Mouse (Mus musculus) liver, embryonic 14.5 days (tissue): ENCODE measurements around the gene Nrxn3. TPM values are rescaled to one million over a fixed set of nuclear protein-coding genes. Genes with fewer than 3 reads are reported as not detected.

ENCODE experiments used
- ATAC-seq: fragments of 200-750 bp; cut with Nextera tagmentation; 2 replicates; pipeline ENCODE4 v1.8.0; 2017; ENCODE audit warnings: moderate number of reproducible peaks, mild to moderate bottlenecking, moderate library complexity; ENCODE audit not compliant: insufficient read depth
- DNase-seq, 3 experiments: peaks; one replicate each; pipeline ENCODE4 v3.0.0-alpha.2; 2012 to 2013; ENCODE audit warnings: low read depth in 3 of 3, low spot score in 3 of 3
- H3K27ac ChIP-seq: fragments of 300-500 bp; sonication (generic); 2 replicates; pipeline ENCODE4 v1.5.1; 2014; ENCODE audit warnings: moderate library complexity, mild to moderate bottlenecking, control low read depth, inconsistent platforms
- H3K27me3 ChIP-seq: fragments of 300-500 bp; sonication (generic); 2 replicates; pipeline ENCODE4 v1.6.1; 2014; ENCODE audit warnings: mild to moderate bottlenecking, low read length, moderate library complexity; ENCODE audit not compliant: control insufficient read depth, insufficient read depth
- H3K36me3 ChIP-seq: fragments of 300-500 bp; sonication (generic); replicated peaks from 2 replicates; pipeline ENCODE4 v1.6.1; 2014; ENCODE audit warnings: low read depth; ENCODE audit not compliant: control insufficient read depth, insufficient read depth
- H3K4me1 ChIP-seq, 2 experiments: fragments of 200-500 bp in 1 of 2; fragments of 300-500 bp in 1 of 2; sonication (generic) in 1 of 2; replicated peaks; 2 replicates each; pipeline ENCODE4 v1.6.1; 2012 to 2014; ENCODE audit warnings: antibody characterized with exemption in 1 of 2, inconsistent platforms in 1 of 2, low read length in 1 of 2; ENCODE audit not compliant: control insufficient read depth in 2 of 2, insufficient read depth in 2 of 2
- H3K4me2 ChIP-seq: fragments of 300-500 bp; sonication (generic); 2 replicates; pipeline ENCODE4 v1.6.1; 2014; ENCODE audit warnings: low read depth, mild to moderate bottlenecking, control low read depth, moderate library complexity
- H3K4me3 ChIP-seq, 2 experiments: fragments of 200-500 bp in 1 of 2; fragments of 300-500 bp in 1 of 2; sonication (generic) in 1 of 2; 2 replicates each; pipeline ENCODE4 v1.5.1; 2012 to 2014; ENCODE audit warnings: low read depth in 2 of 2, low read length in 2 of 2, mild to moderate bottlenecking in 2 of 2, control low read depth in 1 of 2, inconsistent platforms in 1 of 2, moderate library complexity in 1 of 2; ENCODE audit not compliant: insufficient read depth in 1 of 2
- H3K9ac ChIP-seq: fragments of 300-500 bp; sonication (generic); replicated peaks from 2 replicates; pipeline ENCODE4 v1.6.1; 2014; ENCODE audit warnings: mild to moderate bottlenecking, control low read depth, moderate library complexity
- H3K9me3 ChIP-seq: fragments of 300-500 bp; sonication (generic); 2 replicates; pipeline ENCODE4 v1.6.1; 2016; ENCODE audit warnings: low read length, mixed read lengths; ENCODE audit not compliant: control insufficient read depth
- CTCF ChIP-seq: IDR thresholded peaks from 2 replicates; pipeline ENCODE4 v1.5.1; 2016; ENCODE audit warnings: antibody characterized with exemption, low read depth, control low read depth
- EP300 ChIP-seq: IDR thresholded peaks from 2 replicates; pipeline ENCODE4 v1.6.1; 2016; ENCODE audit warnings: antibody characterized with exemption, low read depth
- WGBS: fragments of 180-500 bp; shearing (Covaris S2); extraction: QIAGEN DNeasy Blood & Tissue Kit; methylation state at CpG from one replicate; pipeline ENCODE4 v1.1.7; 2014; ENCODE audit not compliant: insufficient replicate concordance; 5-methylcytosine and 5-hydroxymethylcytosine counted together
- polyA plus RNA-seq, 2 experiments: library from polyadenylated mRNA; depleted of rRNA in 1 of 2; stranded (reverse) in 1 of 2; unstranded in 1 of 2; fragments of >200 nt; fragmentation: Nextera tagmentation in 1 of 2; extraction: Ambion mirVana in 1 of 2; gene quantifications; 2 replicates each; pipeline versions ENCODE4 v1.2.1 to v1.2.3; 2012 to 2014

Gene Nrxn3
- polyA plus RNA-seq, 2 experiments, result 0.12 to 0.38 TPM

- no peaks in the 10 kb centered on the region for H3K9me3 ChIP-seq
- no peaks in the 10 kb centered on the region for H3K4me1 ChIP-seq
- no peak for TF ChIP-seq EP300
- no peaks in the 10 kb centered on the region for H3K27me3 ChIP-seq
- H3K4me2 ChIP-seq, result no peak overlapping the region
- no peak overlapping the region for H3K27ac ChIP-seq
- H3K4me3 ChIP-seq, result no peak overlapping the region
- no peak overlapping the region for H3K9ac ChIP-seq
- ATAC-seq, result no peak
- 37% methylated on average over 6 of the region's 6 CpGs for WGBS
- no peak for DNase-seq
- H3K36me3 ChIP-seq, result no peaks in the 10 kb centered on the region
Measured at GRCm38 (mm10) chr12:89106881-89107584, 384.4 kb downstream of the Nrxn3 start.

- ATAC-seq, result no peak
- no peaks in the 10 kb centered on the region for H3K27me3 ChIP-seq
- TF ChIP-seq CTCF (no peak), EP300 (no peak)
Measured at GRCm38 (mm10) chr12:89109779-89110335, 387.2 kb downstream of the Nrxn3 start.

DNA sequence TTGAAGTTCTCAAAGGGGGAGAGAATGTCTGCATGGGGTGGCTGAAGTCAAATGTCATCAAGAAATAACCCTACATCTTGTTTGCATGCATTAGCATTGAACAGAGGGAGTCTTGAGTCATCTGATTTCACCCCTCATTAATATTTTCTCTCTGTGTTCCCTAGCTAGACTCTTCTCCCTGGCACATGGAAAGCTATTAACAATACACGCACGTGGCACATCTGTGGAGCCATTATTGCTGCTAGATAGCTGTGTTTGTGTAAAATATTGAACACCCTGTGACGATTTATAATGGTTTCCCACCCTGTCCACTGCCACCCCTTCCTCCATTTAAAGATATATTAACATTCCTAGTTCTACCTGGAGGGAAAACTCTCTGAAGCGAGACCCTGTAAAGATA is 405.9 kb downstream of the Nrxn3 start:
- 42% methylated on average over 4 of the region's 4 CpGs for WGBS
- TF ChIP-seq EP300, result no peak
- TF ChIP-seq CTCF, result no peak
- H3K4me3 ChIP-seq, result no peak overlapping the region
- no peak overlapping the region for H3K27ac ChIP-seq
- no peak overlapping the region for H3K9ac ChIP-seq
- no peaks in the 10 kb centered on the region for H3K36me3 ChIP-seq
- ATAC-seq (no peak), DNase-seq (no peak)
- H3K9me3 ChIP-seq, result no peaks in the 10 kb centered on the region
- H3K4me1 ChIP-seq, result no peaks in the 10 kb centered on the region
- no peaks in the 10 kb centered on the region for H3K27me3 ChIP-seq
- no peak overlapping the region for H3K4me2 ChIP-seq

More at GRCm38 (mm10) chr12:89109779-89110335, 387.2 kb downstream of the Nrxn3 start:
- no peak for DNase-seq
- no peak overlapping the region for H3K4me3 ChIP-seq
- 51% methylated on average over 7 of the region's 7 CpGs for WGBS
- no peak overlapping the region for H3K4me2 ChIP-seq
- no peak overlapping the region for H3K9ac ChIP-seq
- H3K4me1 ChIP-seq, result no peaks in the 10 kb centered on the region
- H3K36me3 ChIP-seq, result no peaks in the 10 kb centered on the region
- H3K27ac ChIP-seq, result no peak overlapping the region
- no peaks in the 10 kb centered on the region for H3K9me3 ChIP-seq

DNA sequence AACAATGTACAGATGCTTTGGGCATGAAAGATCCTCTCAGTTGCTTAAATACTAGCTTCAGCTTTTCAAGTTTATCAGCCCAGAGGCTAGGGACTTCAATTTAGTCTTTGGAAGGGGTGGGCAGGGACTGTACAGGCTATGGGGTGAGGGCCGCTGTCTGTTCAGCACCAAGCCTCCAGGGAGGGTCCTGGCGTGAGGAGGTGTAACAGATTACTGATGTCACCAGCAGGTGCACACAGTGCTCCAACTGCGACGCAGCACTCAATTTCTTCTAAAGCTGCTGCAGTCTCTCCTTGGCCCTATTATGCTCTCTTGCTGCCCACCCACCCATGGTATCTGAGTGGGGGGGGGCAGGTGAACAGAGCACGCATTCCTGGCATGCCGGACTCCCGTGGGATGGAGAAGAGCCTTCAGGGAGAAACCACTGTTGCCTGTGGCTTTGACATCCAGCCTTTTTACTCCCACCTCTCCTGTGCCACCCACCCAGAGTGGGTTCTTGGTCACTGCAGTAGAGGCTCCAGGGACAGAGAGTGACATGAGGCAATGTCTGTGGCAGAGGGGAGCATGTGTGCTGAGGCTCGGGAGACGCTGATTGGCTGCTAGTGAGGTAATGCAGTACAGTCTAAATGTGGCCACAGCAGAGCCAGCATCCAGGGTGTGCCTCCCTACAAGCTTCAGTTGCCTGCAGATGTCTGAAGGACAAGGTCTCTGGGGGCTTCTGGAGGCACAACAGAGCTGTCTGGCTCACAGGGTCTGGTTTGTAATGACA is 406.6 kb downstream of the Nrxn3 start:
- H3K4me3 ChIP-seq, result no peak overlapping the region
- no peak overlapping the region for H3K27ac ChIP-seq
- H3K4me1 ChIP-seq, result no peaks in the 10 kb centered on the region
- no peak for TF ChIP-seq CTCF
- no peak for TF ChIP-seq EP300
- 57% methylated on average over 9 of the region's 9 CpGs for WGBS
- H3K27me3 ChIP-seq, result no peaks in the 10 kb centered on the region
- ATAC-seq (no peak), DNase-seq (no peak)
- H3K36me3 ChIP-seq, result no peaks in the 10 kb centered on the region
- H3K9ac ChIP-seq, result no peak overlapping the region
- H3K9me3 ChIP-seq, result no peaks in the 10 kb centered on the region
- H3K4me2 ChIP-seq, result no peak overlapping the region

GRCm38 (mm10) chr12:89134333-89134732 is 411.7 kb downstream of the Nrxn3 start:
- Histone ChIP-seq H3K36me3 (no peaks in the 10 kb centered on the region), H3K9ac (no peak overlapping the region), H3K4me3 (no peak overlapping the region), H3K27me3 (no peaks in the 10 kb centered on the region), H3K9me3 (no peaks in the 10 kb centered on the region), H3K27ac (no peak overlapping the region), H3K4me1 (no peaks in the 10 kb centered on the region), H3K4me2 (no peak overlapping the region)
- peak; percentile 55; the same call in 1 of the 2 replicates for ATAC-seq
- peak in 2 of 3 experiments; percentile 2 to 7 for DNase-seq
- TF ChIP-seq CTCF (peak; percentile 75), EP300 (no peak)
- 56% methylated on average over 2 of the region's 2 CpGs for WGBS
